ENCODE assay signal across 8 mouse cellular contexts in genomic region chrX:7879819-7880218, GRCm38 (mm10). TPM values are rescaled to one million over a fixed set of nuclear protein-coding genes. Genes with fewer than 3 reads are reported as not detected.
A peak's percentile ranks its signal among the peaks of the same experiment; 100 is the strongest.
DNase-seq lines count a peak whose midpoint lies in the region; ATAC-seq lines count a peak whose summit lies in the region.

No protein-coding gene starts in this region.

- DNase-seq in ZHBTc4 (ENCODE audit: low read depth, low spot score) (peak; percentile 90), adipocyte (ENCODE audit: low spot score) (no peak)
- peak; percentile 25 for DNase-seq in gastrocnemius, postnatal 10 days
- DNase-seq in induced T-regulatory cell, adult 2 months (ENCODE audit: low read depth), result peak; percentile 85
- DNase-seq in left cerebral cortex, adult 9 months (ENCODE audit: low spot score in 2 of 2), result peak; percentile 43 to 64
- peak; percentile 77 to 85 for DNase-seq in right cerebral cortex, postnatal 10 days (ENCODE audit: low spot score in 2 of 2)

- ATAC-seq in common myeloid progenitor, adult 5-6 weeks (replicated peaks; ENCODE audit: low read depth, poor library complexity, severe bottlenecking), result peak; percentile 60
- ATAC-seq in megakaryocyte, adult 5-6 weeks (ENCODE audit: poor library complexity, severe bottlenecking), result peak; percentile 60

RNA-seq across cellular contexts. Expression of gene Pim2, which starts 1.8 kb away (rescaled TPM):
- total RNA-seq in common myeloid progenitor, adult 5-6 weeks (2017), result 2.2 and 5.0 TPM in 2 replicates
- total RNA-seq in gastrocnemius, postnatal 10 days (2021), result 1 to 10 TPM; 1.1 to 2.4 TPM
- 4.7 and 8.6 TPM in 2 replicates for total RNA-seq in megakaryocyte, adult 5-6 weeks (2015)
- total RNA-seq in megakaryocyte, adult 5-6 weeks (2017), result 1.1 and 1.4 TPM in 2 replicates

RNA-seq across cellular contexts. Expression of gene Slc35a2, which starts 4.0 kb away (rescaled TPM):
- 10.5 and 13.2 TPM in 2 replicates for total RNA-seq in common myeloid progenitor, adult 5-6 weeks (2017)
- total RNA-seq in gastrocnemius, postnatal 10 days (2021), result 10 to 100 TPM in 1 of 2 experiments, 1 to 10 TPM in 1; 10.0 to 14.8 TPM
- 6.4 and 9.8 TPM in 2 replicates for total RNA-seq in megakaryocyte, adult 5-6 weeks (2015)
- total RNA-seq in megakaryocyte, adult 5-6 weeks (2017), result 10.9 and 13.5 TPM in 2 replicates

RNA-seq across cellular contexts. Expression of gene Pqbp1, which starts 19.2 kb away (rescaled TPM):
- total RNA-seq in common myeloid progenitor, adult 5-6 weeks (2017), result 156 and 162 TPM in 2 replicates
- 10 to 100 TPM; 32.2 to 38.5 TPM for total RNA-seq in gastrocnemius, postnatal 10 days (2021)
- 25.6 and 29.8 TPM in 2 replicates for total RNA-seq in megakaryocyte, adult 5-6 weeks (2015)
- total RNA-seq in megakaryocyte, adult 5-6 weeks (2017), result 116 and 123 TPM in 2 replicates

RNA-seq across cellular contexts. Expression of gene Timm17b, which starts 19.3 kb away (rescaled TPM):
- total RNA-seq in common myeloid progenitor, adult 5-6 weeks (2017), result 42.2 and 54.8 TPM in 2 replicates
- total RNA-seq in gastrocnemius, postnatal 10 days (2021), result 10 to 100 TPM; 48.2 to 51.1 TPM
- total RNA-seq in megakaryocyte, adult 5-6 weeks (2015), result 75.8 and 85.4 TPM in 2 replicates
- 35.8 and 50.0 TPM in 2 replicates for total RNA-seq in megakaryocyte, adult 5-6 weeks (2017)

RNA-seq across cellular contexts. Expression of gene Gm10491, which starts 27.8 kb away (rescaled TPM):
- not detected in 2 replicates for total RNA-seq in common myeloid progenitor, adult 5-6 weeks (2017)
- total RNA-seq in gastrocnemius, postnatal 10 days (2021), result not detected
- total RNA-seq in megakaryocyte, adult 5-6 weeks (2015), result not detected in 2 replicates
- not detected in 2 replicates for total RNA-seq in megakaryocyte, adult 5-6 weeks (2017)
